Mouse (Mus musculus): Measurements from ENCODE around the gene Clk4. TPM values are rescaled to one million over a fixed set of nuclear protein-coding genes. Genes with fewer than 3 reads are reported as not detected.
A peak's percentile ranks its signal among the peaks of the same experiment; 100 is the strongest.

Gene Clk4
- polyA plus RNA-seq (2014; fragmentation: Nextera tagmentation; extraction: Ambion mirVana), result 132 and 144 TPM in 2 replicates

- DNase-seq (ENCODE audit: low spot score) (no peak), ATAC-seq (ENCODE audit: low FRiP score) (no peak)
- H3K9me3 ChIP-seq (ENCODE audit: control insufficient read depth, low read length), result no peaks in the 10 kb centered on the region
- peak within 1 kb of the TSS; percentile 74 for H3K4me2 ChIP-seq (replicated peaks)
- H3K9ac ChIP-seq, result peak within 1 kb of the TSS; percentile 99
- peaks cover 23% of the 10 kb centered on the region for H3K4me1 ChIP-seq (replicated peaks; ENCODE audit: control insufficient read depth, insufficient read depth, low read length)
- no peaks in the 10 kb centered on the region for H3K27me3 ChIP-seq (ENCODE audit: control insufficient read depth, insufficient read depth, low read length)
- peak within 1 kb of the TSS; percentile 97 for H3K4me3 ChIP-seq (replicated peaks; ENCODE audit: low read length)
- peak within 1 kb of the TSS; percentile 98 for H3K27ac ChIP-seq
- WGBS, result 77% methylated on average over 3 of the region's 3 CpGs
- H3K36me3 ChIP-seq (replicated peaks; ENCODE audit: control insufficient read depth, insufficient read depth), result no peaks in the 10 kb centered on the region
These were observed at the start of gene Clk4 for GRCm38 (mm10) chr11:51261680-51262219. Gene Clk4, plus strand, starts transcription at chr11:51261730.

GRCm38 (mm10) chr11:51214021-51214420 is 47.5 kb upstream of the Clk4 start:
- DNase-seq (ENCODE audit: low spot score) (no peak), ATAC-seq (ENCODE audit: low FRiP score) (no peak)
- Histone ChIP-seq H3K4me2 (replicated peaks) (no peak overlapping the region), H3K27me3 (ENCODE audit: control insufficient read depth, insufficient read depth, low read length) (no peaks in the 10 kb centered on the region), H3K9ac (no peak overlapping the region), H3K4me3 (replicated peaks; ENCODE audit: low read length) (no peak overlapping the region), H3K36me3 (replicated peaks; ENCODE audit: control insufficient read depth, insufficient read depth) (no peaks in the 10 kb centered on the region), H3K4me1 (replicated peaks; ENCODE audit: control insufficient read depth, insufficient read depth, low read length) (no peaks in the 10 kb centered on the region), H3K9me3 (ENCODE audit: control insufficient read depth, low read length) (no peaks in the 10 kb centered on the region), H3K27ac (no peak overlapping the region)
- WGBS, result 86% methylated on average over 7 of the region's 7 CpGs

- no peak overlapping the region for H3K27ac ChIP-seq
- DNase-seq (ENCODE audit: low spot score), result no peak
- H3K27me3 ChIP-seq (ENCODE audit: control insufficient read depth, insufficient read depth, low read length), result no peaks in the 10 kb centered on the region
- H3K36me3 ChIP-seq (replicated peaks; ENCODE audit: control insufficient read depth, insufficient read depth), result no peaks in the 10 kb centered on the region
- H3K4me1 ChIP-seq (replicated peaks; ENCODE audit: control insufficient read depth, insufficient read depth, low read length), result no peaks in the 10 kb centered on the region
- no peak overlapping the region for H3K9ac ChIP-seq
- H3K4me2 ChIP-seq (replicated peaks), result no peak overlapping the region
- no peak overlapping the region for H3K4me3 ChIP-seq (replicated peaks; ENCODE audit: low read length)
- no peak for ATAC-seq (ENCODE audit: low FRiP score)
- 85% methylated on average over 12 of the region's 12 CpGs for WGBS
- H3K9me3 ChIP-seq (ENCODE audit: control insufficient read depth, low read length), result no peaks in the 10 kb centered on the region
These were observed 42.0 kb upstream of the Clk4 start for GRCm38 (mm10) chr11:51219396-51219980.

- Histone ChIP-seq H3K4me1 (replicated peaks; ENCODE audit: control insufficient read depth, insufficient read depth, low read length) (no peaks in the 10 kb centered on the region), H3K4me3 (replicated peaks; ENCODE audit: low read length) (no peak within 1 kb of the TSS), H3K27ac (no peak within 1 kb of the TSS), H3K9ac (no peak within 1 kb of the TSS), H3K9me3 (ENCODE audit: control insufficient read depth, low read length) (no peaks in the 10 kb centered on the region), H3K4me2 (replicated peaks) (no peak within 1 kb of the TSS), H3K27me3 (ENCODE audit: control insufficient read depth, insufficient read depth, low read length) (no peaks in the 10 kb centered on the region), H3K36me3 (replicated peaks; ENCODE audit: control insufficient read depth, insufficient read depth) (no peaks in the 10 kb centered on the region)
- WGBS, result 94% methylated on average over 11 of the region's 11 CpGs
- ATAC-seq (ENCODE audit: low FRiP score) (no peak), DNase-seq (ENCODE audit: low spot score) (no peak)
These were observed 41.2 kb upstream of the Clk4 start, which contains the start of gene Gm12569 for GRCm38 (mm10) chr11:51220308-51220707. Gene Gm12569, plus strand, starts transcription at chr11:51220473.

- no peak for ATAC-seq (ENCODE audit: low FRiP score)
- H3K36me3 ChIP-seq (replicated peaks; ENCODE audit: control insufficient read depth, insufficient read depth), result no peaks in the 10 kb centered on the region
- no peak overlapping the region for H3K4me3 ChIP-seq (replicated peaks; ENCODE audit: low read length)
- H3K4me2 ChIP-seq (replicated peaks), result no peak overlapping the region
- H3K9me3 ChIP-seq (ENCODE audit: control insufficient read depth, low read length), result no peaks in the 10 kb centered on the region
- WGBS, result 85% methylated on average over 4 of the region's 4 CpGs
- DNase-seq (ENCODE audit: low spot score), result no peak
- H3K9ac ChIP-seq, result no peak overlapping the region
- H3K27me3 ChIP-seq (ENCODE audit: control insufficient read depth, insufficient read depth, low read length), result no peaks in the 10 kb centered on the region
- no peaks in the 10 kb centered on the region for H3K4me1 ChIP-seq (replicated peaks; ENCODE audit: control insufficient read depth, insufficient read depth, low read length)
- no peak overlapping the region for H3K27ac ChIP-seq
These were observed 34.4 kb upstream of the Clk4 start for GRCm38 (mm10) chr11:51227104-51227503.

- Histone ChIP-seq H3K36me3 (replicated peaks; ENCODE audit: control insufficient read depth, insufficient read depth) (no peaks in the 10 kb centered on the region), H3K9me3 (ENCODE audit: control insufficient read depth, low read length) (no peaks in the 10 kb centered on the region), H3K9ac (no peak overlapping the region), H3K4me2 (replicated peaks) (no peak overlapping the region), H3K4me3 (replicated peaks; ENCODE audit: low read length) (no peak overlapping the region), H3K4me1 (replicated peaks; ENCODE audit: control insufficient read depth, insufficient read depth, low read length) (no peaks in the 10 kb centered on the region), H3K27me3 (ENCODE audit: control insufficient read depth, insufficient read depth, low read length) (no peaks in the 10 kb centered on the region), H3K27ac (no peak overlapping the region)
- no peak for ATAC-seq (ENCODE audit: low FRiP score)
- WGBS, result 90% methylated on average over 9 of the region's 9 CpGs
- DNase-seq (ENCODE audit: low spot score), result no peak
These were observed 26.9 kb upstream of the Clk4 start for GRCm38 (mm10) chr11:51234626-51235025.

- Histone ChIP-seq H3K9ac (no peak overlapping the region), H3K4me1 (replicated peaks; ENCODE audit: control insufficient read depth, insufficient read depth, low read length) (no peaks in the 10 kb centered on the region), H3K4me2 (replicated peaks) (no peak overlapping the region), H3K36me3 (replicated peaks; ENCODE audit: control insufficient read depth, insufficient read depth) (no peaks in the 10 kb centered on the region), H3K27ac (no peak overlapping the region), H3K27me3 (ENCODE audit: control insufficient read depth, insufficient read depth, low read length) (no peaks in the 10 kb centered on the region), H3K9me3 (ENCODE audit: control insufficient read depth, low read length) (no peaks in the 10 kb centered on the region), H3K4me3 (replicated peaks; ENCODE audit: low read length) (no peak overlapping the region)
- WGBS, result 94% methylated on average over 2 of the region's 2 CpGs
- no peak for ATAC-seq (ENCODE audit: low FRiP score)
- DNase-seq (ENCODE audit: low spot score), result no peak
These were observed 18.6 kb upstream of the Clk4 start for GRCm38 (mm10) chr11:51242897-51243296.

- Histone ChIP-seq H3K4me1 (replicated peaks; ENCODE audit: control insufficient read depth, insufficient read depth, low read length) (no peaks in the 10 kb centered on the region), H3K9me3 (ENCODE audit: control insufficient read depth, low read length) (no peaks in the 10 kb centered on the region), H3K4me3 (replicated peaks; ENCODE audit: low read length) (no peak overlapping the region), H3K27ac (no peak overlapping the region), H3K9ac (no peak overlapping the region), H3K27me3 (ENCODE audit: control insufficient read depth, insufficient read depth, low read length) (no peaks in the 10 kb centered on the region), H3K4me2 (replicated peaks) (no peak overlapping the region), H3K36me3 (replicated peaks; ENCODE audit: control insufficient read depth, insufficient read depth) (no peaks in the 10 kb centered on the region)
- ATAC-seq (ENCODE audit: low FRiP score) (no peak), DNase-seq (ENCODE audit: low spot score) (no peak)
- WGBS, result 89% methylated on average over 4 of the region's 4 CpGs
These were observed 4.5 kb upstream of the Clk4 start for GRCm38 (mm10) chr11:51257006-51257405.

- peak; percentile 98 for ATAC-seq (ENCODE audit: low FRiP score)
- 9% methylated on average over 57 of the region's 57 CpGs for WGBS
These were observed 1.1 kb downstream of the Clk4 start, which contains the start of gene BC049762 for GRCm38 (mm10) chr11:51262342-51263285. Gene BC049762, minus strand, starts transcription at chr11:51263046.

More at GRCm38 (mm10) chr11:51262342-51263285, 1.1 kb downstream of the Clk4 start, which contains the start of gene BC049762:
- H3K27me3 ChIP-seq (ENCODE audit: control insufficient read depth, insufficient read depth, low read length), result no peaks in the 10 kb centered on the region
- H3K4me3 ChIP-seq (replicated peaks; ENCODE audit: low read length), result peak within 1 kb of the TSS; percentile 97
- H3K36me3 ChIP-seq (replicated peaks; ENCODE audit: control insufficient read depth, insufficient read depth), result peaks cover 7% of the 10 kb centered on the region
- no peaks in the 10 kb centered on the region for H3K9me3 ChIP-seq (ENCODE audit: control insufficient read depth, low read length)
- peaks cover 23% of the 10 kb centered on the region for H3K4me1 ChIP-seq (replicated peaks; ENCODE audit: control insufficient read depth, insufficient read depth, low read length)
- H3K4me2 ChIP-seq (replicated peaks), result peak within 1 kb of the TSS; percentile 80
- peak within 1 kb of the TSS; percentile 98 for H3K27ac ChIP-seq
- peak within 1 kb of the TSS; percentile 99 for H3K9ac ChIP-seq
- DNase-seq (ENCODE audit: low spot score), result peak; percentile 100

Data from hindbrain, embryonic 14.5 days (tissue).